Mouse (Mus musculus): Measurements from ENCODE around the gene Cox19. TPM values are rescaled to one million over a fixed set of nuclear protein-coding genes. Genes with fewer than 3 reads are reported as not detected.

Cox19 gene
- polyA plus RNA-seq, 1 experiment, result 51.4 TPM

DNA sequence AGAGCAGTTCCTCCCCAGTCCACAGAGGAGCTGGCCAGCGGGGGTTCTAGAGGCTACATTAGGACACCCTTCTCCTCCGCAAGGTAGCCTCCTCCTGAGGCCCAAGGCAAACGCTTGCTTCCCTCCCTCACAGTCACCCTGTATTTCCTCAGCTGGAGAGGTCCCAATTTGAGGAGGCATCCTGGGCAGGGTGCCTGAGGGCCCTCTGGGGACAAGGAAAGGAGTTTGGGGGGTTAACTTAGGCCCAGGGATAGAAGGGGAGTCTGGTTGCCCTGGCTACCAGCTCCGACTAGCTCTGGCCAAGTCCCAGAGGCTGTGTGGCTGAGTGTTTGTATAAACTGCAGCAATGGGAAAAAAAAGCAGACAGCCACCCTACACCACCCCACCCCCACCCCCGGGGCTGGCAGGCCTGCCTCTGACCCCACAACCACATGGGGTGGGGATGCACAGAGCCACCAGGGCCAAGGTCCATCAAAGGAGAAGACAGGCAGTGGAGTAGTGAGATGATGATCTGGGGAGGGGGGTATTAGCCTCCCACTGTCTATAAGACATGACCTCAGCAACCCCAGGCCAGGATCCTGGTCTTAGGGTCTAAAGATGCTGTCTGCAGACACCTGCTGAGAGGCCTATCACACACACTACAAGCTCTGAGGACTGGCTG is 13.8 kb upstream of the Cox19 start:
- Histone ChIP-seq H3K4me3 (replicated peaks) (peak overlapping the region; percentile 88), H3K9me3 (no peaks in the 10 kb centered on the region), H3K27me3 (replicated peaks) (no peaks in the 10 kb centered on the region), H3K4me1 (peaks cover 78% of the 10 kb centered on the region), H3K36me3 (replicated peaks; ENCODE audit: low read length) (peaks cover 74% of the 10 kb centered on the region)
- TF ChIP-seq GATA1 (IDR thresholded peaks at IDR 0.05; ENCODE audit: borderline replicate concordance, low read length) (no peak), FLI1 (IDR thresholded peaks at IDR 0.05; ENCODE audit: low read length) (no peak)

DNA sequence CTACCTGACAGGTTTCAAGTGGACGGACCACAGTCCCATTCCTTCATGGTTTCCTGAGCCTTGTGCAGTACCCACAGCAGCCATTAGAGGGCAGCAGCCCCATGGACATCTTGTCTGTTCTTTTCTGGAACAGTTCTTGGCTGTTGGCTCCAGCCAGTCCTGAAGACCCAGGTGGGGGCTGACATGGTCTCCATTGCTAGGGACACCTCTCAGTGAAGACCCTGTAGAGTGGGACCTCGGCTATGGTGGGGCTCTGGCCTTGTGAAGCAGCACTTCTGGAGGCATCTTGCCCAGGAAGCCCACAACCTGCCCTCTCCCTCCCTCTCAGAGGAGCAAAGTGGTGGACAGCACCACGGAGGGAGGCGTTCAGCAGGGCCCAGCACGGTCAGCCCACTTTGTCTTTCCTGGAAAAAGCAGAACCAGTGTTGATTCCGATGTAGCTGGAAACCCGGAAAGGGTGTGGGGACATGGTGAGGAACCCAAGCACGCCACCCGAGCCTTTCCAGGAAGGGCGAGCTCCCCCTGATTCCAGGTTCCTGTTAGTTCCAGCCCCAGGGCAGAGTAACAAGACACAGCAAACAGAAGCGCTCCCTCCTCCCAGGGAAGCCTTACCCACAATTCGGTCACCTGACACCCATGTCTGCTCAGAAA is 13.2 kb upstream of the Cox19 start:
- peak overlapping the region; percentile 88 for H3K4me3 ChIP-seq (replicated peaks)

GRCm38 (mm10) chr5:139363858-139364257 is 12.6 kb upstream of the Cox19 start:
- no peak for TF ChIP-seq FLI1 (IDR thresholded peaks at IDR 0.05; ENCODE audit: low read length)
- TF ChIP-seq GATA1 (IDR thresholded peaks at IDR 0.05; ENCODE audit: borderline replicate concordance, low read length), result no peak
- peaks cover 67% of the 10 kb centered on the region for H3K4me1 ChIP-seq
- H3K36me3 ChIP-seq (replicated peaks; ENCODE audit: low read length), result peaks cover 75% of the 10 kb centered on the region
- peak overlapping the region; percentile 88 for H3K4me3 ChIP-seq (replicated peaks)
- no peaks in the 10 kb centered on the region for H3K27me3 ChIP-seq (replicated peaks)
- H3K9me3 ChIP-seq, result no peaks in the 10 kb centered on the region

More for the DNA sequence above, 13.2 kb upstream of the Cox19 start:
- TF ChIP-seq GATA1 (IDR thresholded peaks at IDR 0.05; ENCODE audit: borderline replicate concordance, low read length) (no peak), FLI1 (IDR thresholded peaks at IDR 0.05; ENCODE audit: low read length) (no peak)
- Histone ChIP-seq H3K4me1 (peaks cover 71% of the 10 kb centered on the region), H3K27me3 (replicated peaks) (no peaks in the 10 kb centered on the region), H3K9me3 (no peaks in the 10 kb centered on the region), H3K36me3 (replicated peaks; ENCODE audit: low read length) (peaks cover 74% of the 10 kb centered on the region)

- H3K4me1 ChIP-seq, result peaks cover 57% of the 10 kb centered on the region
- no peaks in the 10 kb centered on the region for H3K9me3 ChIP-seq
- no peak for TF ChIP-seq FLI1 (IDR thresholded peaks at IDR 0.05; ENCODE audit: low read length)
- TF ChIP-seq GATA1 (IDR thresholded peaks at IDR 0.05; ENCODE audit: borderline replicate concordance, low read length), result no peak
- no peak overlapping the region for H3K4me3 ChIP-seq (replicated peaks)
- peaks cover 4% of the 10 kb centered on the region for H3K27me3 ChIP-seq (replicated peaks)
- H3K36me3 ChIP-seq (replicated peaks; ENCODE audit: low read length), result peaks cover 65% of the 10 kb centered on the region
Measured at GRCm38 (mm10) chr5:139359244-139359643, 8.0 kb upstream of the Cox19 start.

GRCm38 (mm10) chr5:139358653-139359052 is 7.4 kb upstream of the Cox19 start:
- H3K9me3 ChIP-seq, result no peaks in the 10 kb centered on the region
- H3K27me3 ChIP-seq (replicated peaks), result peaks cover 4% of the 10 kb centered on the region
- H3K4me3 ChIP-seq (replicated peaks), result no peak overlapping the region
- H3K4me1 ChIP-seq, result peaks cover 57% of the 10 kb centered on the region
- peaks cover 61% of the 10 kb centered on the region for H3K36me3 ChIP-seq (replicated peaks; ENCODE audit: low read length)
- TF ChIP-seq GATA1 (IDR thresholded peaks at IDR 0.05; ENCODE audit: borderline replicate concordance, low read length) (no peak), FLI1 (IDR thresholded peaks at IDR 0.05; ENCODE audit: low read length) (no peak)

DNA sequence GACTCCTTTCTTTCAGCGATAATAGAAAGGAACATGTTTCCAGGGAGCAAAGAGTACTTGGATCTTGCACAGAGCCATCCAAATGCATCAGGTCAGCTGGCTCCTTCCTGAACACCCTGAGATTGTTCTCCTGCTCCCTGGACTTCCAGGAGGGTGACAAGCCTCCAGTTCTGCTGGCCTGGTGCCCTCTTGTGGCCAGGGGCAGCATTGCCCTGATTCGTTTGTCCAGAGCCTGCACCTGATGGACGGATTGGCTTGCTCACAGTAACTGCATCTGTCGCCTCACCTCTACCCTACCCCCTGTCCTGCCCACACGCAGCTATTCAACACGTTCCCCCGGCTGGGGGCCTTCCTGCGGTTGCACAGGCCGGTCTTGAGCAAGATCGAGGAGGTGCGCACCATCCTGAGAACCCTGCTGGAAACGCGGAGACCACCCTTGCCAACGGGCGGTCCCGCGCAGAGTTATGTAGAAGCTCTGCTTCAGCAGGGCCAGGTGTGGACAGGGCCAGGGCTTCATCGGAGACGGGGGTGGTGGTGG is 4.1 kb upstream of the Cox19 start:
- Histone ChIP-seq H3K36me3 (replicated peaks; ENCODE audit: low read length) (peaks cover 29% of the 10 kb centered on the region), H3K4me1 (peaks cover 62% of the 10 kb centered on the region), H3K4me3 (replicated peaks) (no peak overlapping the region), H3K9me3 (no peaks in the 10 kb centered on the region), H3K27me3 (replicated peaks) (peaks cover 27% of the 10 kb centered on the region)
- TF ChIP-seq FLI1 (IDR thresholded peaks at IDR 0.05; ENCODE audit: low read length) (no peak), GATA1 (IDR thresholded peaks at IDR 0.05; ENCODE audit: borderline replicate concordance, low read length) (no peak)

- Histone ChIP-seq H3K36me3 (replicated peaks; ENCODE audit: low read length) (peaks cover 15% of the 10 kb centered on the region), H3K4me1 (peaks cover 73% of the 10 kb centered on the region)
Measured at GRCm38 (mm10) chr5:139353946-139354345, 2.7 kb upstream of the Cox19 start.

GRCm38 (mm10) chr5:139353496-139353895 is 2.3 kb upstream of the Cox19 start:
- Histone ChIP-seq H3K36me3 (replicated peaks; ENCODE audit: low read length) (peaks cover 11% of the 10 kb centered on the region), H3K27me3 (replicated peaks) (peaks cover 31% of the 10 kb centered on the region), H3K4me1 (peaks cover 68% of the 10 kb centered on the region), H3K4me3 (replicated peaks) (no peak overlapping the region), H3K9me3 (no peaks in the 10 kb centered on the region)
- TF ChIP-seq GATA1 (IDR thresholded peaks at IDR 0.05; ENCODE audit: borderline replicate concordance, low read length) (no peak), FLI1 (IDR thresholded peaks at IDR 0.05; ENCODE audit: low read length) (no peak)

More at GRCm38 (mm10) chr5:139353946-139354345, 2.7 kb upstream of the Cox19 start:
- Histone ChIP-seq H3K9me3 (no peaks in the 10 kb centered on the region), H3K27me3 (replicated peaks) (peaks cover 31% of the 10 kb centered on the region), H3K4me3 (replicated peaks) (no peak overlapping the region)
- TF ChIP-seq GATA1 (IDR thresholded peaks at IDR 0.05; ENCODE audit: borderline replicate concordance, low read length) (no peak), FLI1 (IDR thresholded peaks at IDR 0.05; ENCODE audit: low read length) (no peak)

- peaks cover 33% of the 10 kb centered on the region for H3K27me3 ChIP-seq (replicated peaks)
- no peak for TF ChIP-seq GATA1 (IDR thresholded peaks at IDR 0.05; ENCODE audit: borderline replicate concordance, low read length)
- TF ChIP-seq FLI1 (IDR thresholded peaks at IDR 0.05; ENCODE audit: low read length), result no peak
- H3K4me3 ChIP-seq (replicated peaks), result no peak within 1 kb of the TSS
- no peaks in the 10 kb centered on the region for H3K9me3 ChIP-seq
- H3K36me3 ChIP-seq (replicated peaks; ENCODE audit: low read length), result no peaks in the 10 kb centered on the region
- peaks cover 62% of the 10 kb centered on the region for H3K4me1 ChIP-seq
Measured at GRCm38 (mm10) chr5:139352317-139352716, 1.1 kb upstream of the Cox19 start, which contains the start of gene Cyp2w1. Gene Cyp2w1 (plus strand): TSS chr5:139352617.

- no peak for TF ChIP-seq FLI1 (IDR thresholded peaks at IDR 0.05; ENCODE audit: low read length)
- TF ChIP-seq GATA1 (IDR thresholded peaks at IDR 0.05; ENCODE audit: borderline replicate concordance, low read length), result no peak
- peaks cover 65% of the 10 kb centered on the region for H3K4me1 ChIP-seq
- no peaks in the 10 kb centered on the region for H3K9me3 ChIP-seq
- H3K36me3 ChIP-seq (replicated peaks; ENCODE audit: low read length), result no peaks in the 10 kb centered on the region
- no peak overlapping the region for H3K4me3 ChIP-seq (replicated peaks)
- H3K27me3 ChIP-seq (replicated peaks), result peaks cover 33% of the 10 kb centered on the region
Measured at GRCm38 (mm10) chr5:139351628-139352027, 410 bp upstream of the Cox19 start.
